Mouse (Mus musculus) testis, adult 2 months (tissue): Measurements from ENCODE around the gene Foxr1. TPM values are rescaled to one million over a fixed set of nuclear protein-coding genes. Genes with fewer than 3 reads are reported as not detected.
"Not testable (repeated sequence)": the region's sequence is repeated elsewhere in the genome, so short reads cannot be mapped to it uniquely, and the experiment has no call there.

Source experiments
- H3K27ac ChIP-seq: fragments of 200-500 bp; 2 replicates; pipeline ENCODE4 v1.5.1; 2012; ENCODE audit warnings: low read depth, low read length; ENCODE audit not compliant: control insufficient read depth, insufficient read depth
- H3K27me3 ChIP-seq: fragments of 200-500 bp; 2 replicates; pipeline ENCODE4 v1.6.1; 2012; ENCODE audit warnings: mild to moderate bottlenecking, low read length, moderate library complexity; ENCODE audit not compliant: control insufficient read depth, insufficient read depth
- H3K36me3 ChIP-seq: fragments of 200-500 bp; 2 replicates; pipeline ENCODE4 v1.6.1; 2012; ENCODE audit warnings: mild to moderate bottlenecking, low read length; ENCODE audit not compliant: control insufficient read depth, insufficient read depth
- H3K4me1 ChIP-seq: fragments of 200-500 bp; 2 replicates; pipeline ENCODE4 v1.6.1; 2012; ENCODE audit warnings: low read length; ENCODE audit not compliant: control insufficient read depth, insufficient read depth
- H3K4me3 ChIP-seq: fragments of 200-500 bp; 2 replicates; pipeline ENCODE4 v1.5.1; 2012; ENCODE audit warnings: low read depth, mild to moderate bottlenecking, low read length, moderate library complexity, mixed read lengths; ENCODE audit not compliant: control insufficient read depth
- CTCF ChIP-seq: fragments of 200-500 bp; IDR thresholded peaks from 2 replicates; pipeline ENCODE4 v1.5.1; 2012; ENCODE audit warnings: low read depth, mild to moderate bottlenecking, inconsistent platforms, low read length, moderate library complexity; ENCODE audit not compliant: control insufficient read depth, insufficient read depth, insufficient replicate concordance
- POLR2A ChIP-seq: fragments of 200-500 bp; IDR thresholded peaks from 2 replicates; pipeline ENCODE4 v1.6.1; 2012; ENCODE audit warnings: low read depth, mild to moderate bottlenecking, inconsistent platforms, low read length, moderate library complexity; ENCODE audit not compliant: control insufficient read depth
- polyA plus RNA-seq: library from polyadenylated mRNA; depleted of rRNA; stranded (reverse); fragments of >200 nt; gene quantifications from 2 replicates; pipeline ENCODE4 v1.2.3, GENCODE M21; 2012

Gene Foxr1
- polyA plus RNA-seq, 1 experiment, result 2.0 TPM

GRCm38 (mm10) chr9:44418519-44419385, 22.2 kb downstream of the Foxr1 start, which contains the start of gene Ccdc84:
Gene Ccdc84 (minus strand): TSS chr9:44418569.
- TF ChIP-seq POLR2A (no peak), CTCF (no peak)
- Histone ChIP-seq H3K27me3 (no peaks in the 10 kb centered on the region), H3K27ac (peak within 1 kb of the TSS; percentile 98), H3K36me3 (no peaks in the 10 kb centered on the region), H3K4me3 (peak within 1 kb of the TSS; percentile 93), H3K4me1 (peaks cover 13% of the 10 kb centered on the region)

DNA sequence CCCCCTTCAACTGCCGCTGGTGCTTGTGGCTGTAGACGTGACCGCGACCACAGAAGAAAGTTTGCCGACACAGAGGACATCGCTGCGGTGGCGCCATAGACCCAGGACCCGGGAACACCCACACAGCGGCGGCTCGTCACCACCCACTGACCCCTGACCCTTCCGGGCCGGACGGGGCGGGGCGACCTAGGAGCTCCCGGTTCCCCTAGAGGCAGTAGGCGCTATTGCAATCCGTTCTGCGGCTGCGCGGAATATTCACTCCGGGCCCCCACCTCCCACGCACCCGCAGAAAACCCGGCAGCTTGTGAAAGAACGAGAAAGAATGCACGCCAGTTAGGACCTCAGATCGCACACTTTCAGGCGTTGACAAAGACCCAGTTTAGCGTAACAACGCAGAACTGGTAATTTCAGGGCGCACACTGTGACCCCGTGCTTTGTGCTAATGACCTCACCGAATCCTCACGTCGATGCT, 23.0 kb downstream of the Foxr1 start:
- TF ChIP-seq CTCF (peak; percentile 72), POLR2A (peak; percentile 86)
- no peaks in the 10 kb centered on the region for H3K27me3 ChIP-seq
- peaks cover 13% of the 10 kb centered on the region for H3K4me1 ChIP-seq
- peak overlapping the region; percentile 98 for H3K27ac ChIP-seq
- peak overlapping the region; percentile 93 for H3K4me3 ChIP-seq
- no peaks in the 10 kb centered on the region for H3K36me3 ChIP-seq

DNA sequence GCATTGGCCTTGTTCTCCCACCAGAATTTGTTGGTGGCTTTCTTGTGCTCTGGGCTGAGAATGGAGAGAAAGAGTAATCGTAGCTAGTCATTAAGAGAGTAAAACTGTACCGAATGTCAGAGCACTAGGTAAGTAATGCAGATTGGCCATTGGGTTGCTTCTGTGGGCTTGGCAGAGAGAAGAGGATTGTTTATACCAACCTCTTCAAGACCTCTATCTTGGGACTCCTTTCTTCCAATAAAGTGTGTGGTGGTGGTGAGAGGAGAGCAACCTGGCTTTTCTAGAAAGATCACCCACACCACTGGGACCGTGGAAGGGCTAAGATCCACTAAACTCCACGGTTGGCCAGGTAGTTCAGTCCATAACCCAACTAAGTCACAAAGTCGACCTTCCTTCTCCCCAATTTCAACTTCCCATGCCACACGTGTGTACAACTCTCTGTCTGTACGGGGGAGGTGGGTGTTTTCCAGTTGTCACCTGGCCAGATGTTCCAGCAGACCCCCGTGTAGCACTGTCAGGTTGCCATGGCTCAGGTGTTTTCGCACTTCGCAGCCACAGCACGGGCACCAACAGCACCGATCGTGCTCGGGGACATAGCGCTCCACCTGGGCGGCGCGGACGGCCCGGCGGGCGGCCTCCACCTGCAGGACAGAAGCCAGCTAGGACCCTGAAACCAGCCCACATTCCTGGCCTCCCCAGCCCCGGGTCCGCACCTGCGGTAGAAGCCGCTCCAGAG, 23.6 kb downstream of the Foxr1 start:
- Histone ChIP-seq H3K27me3 (no peaks in the 10 kb centered on the region), H3K36me3 (no peaks in the 10 kb centered on the region), H3K4me3 (peak overlapping the region; percentile 93), H3K27ac (peak overlapping the region; percentile 98), H3K4me1 (peaks cover 13% of the 10 kb centered on the region)
- TF ChIP-seq CTCF (no peak), POLR2A (no peak)

GRCm38 (mm10) chr9:44412781-44413180, 28.2 kb downstream of the Foxr1 start:
- no peak overlapping the region for H3K4me3 ChIP-seq
- H3K36me3 ChIP-seq, result no peaks in the 10 kb centered on the region; the same call in 1 of the 2 replicates
- H3K27me3 ChIP-seq, result no peaks in the 10 kb centered on the region
- TF ChIP-seq CTCF (no peak), POLR2A (no peak)
- H3K4me1 ChIP-seq, result peaks cover 5% of the 10 kb centered on the region
- no peak overlapping the region for H3K27ac ChIP-seq

- TF ChIP-seq POLR2A, result no peak
- no peak for TF ChIP-seq CTCF
- H3K27ac ChIP-seq, result no peak overlapping the region
- peaks cover 2% of the 10 kb centered on the region for H3K4me1 ChIP-seq
- no peaks in the 10 kb centered on the region for H3K27me3 ChIP-seq
- no peak overlapping the region for H3K4me3 ChIP-seq
- H3K36me3 ChIP-seq, result no peaks in the 10 kb centered on the region; the same call in 1 of the 2 replicates
Measured at GRCm38 (mm10) chr9:44412306-44412705, 28.6 kb downstream of the Foxr1 start.

GRCm38 (mm10) chr9:44411601-44412130, 29.3 kb downstream of the Foxr1 start:
- H3K27ac ChIP-seq, result no peak overlapping the region
- no peaks in the 10 kb centered on the region for H3K27me3 ChIP-seq
- no peaks in the 10 kb centered on the region for H3K4me1 ChIP-seq
- TF ChIP-seq POLR2A (no peak), CTCF (no peak)
- no peak overlapping the region for H3K4me3 ChIP-seq
- H3K36me3 ChIP-seq, result no peaks in the 10 kb centered on the region; the same call in 1 of the 2 replicates

GRCm38 (mm10) chr9:44410647-44411336, 30.1 kb downstream of the Foxr1 start:
- TF ChIP-seq CTCF (no peak), POLR2A (no peak)
- no peaks in the 10 kb centered on the region; the same call in 1 of the 2 replicates for H3K36me3 ChIP-seq
- no peak overlapping the region for H3K27ac ChIP-seq
- no peaks in the 10 kb centered on the region for H3K4me1 ChIP-seq
- no peaks in the 10 kb centered on the region for H3K27me3 ChIP-seq
- no peak overlapping the region for H3K4me3 ChIP-seq

DNA sequence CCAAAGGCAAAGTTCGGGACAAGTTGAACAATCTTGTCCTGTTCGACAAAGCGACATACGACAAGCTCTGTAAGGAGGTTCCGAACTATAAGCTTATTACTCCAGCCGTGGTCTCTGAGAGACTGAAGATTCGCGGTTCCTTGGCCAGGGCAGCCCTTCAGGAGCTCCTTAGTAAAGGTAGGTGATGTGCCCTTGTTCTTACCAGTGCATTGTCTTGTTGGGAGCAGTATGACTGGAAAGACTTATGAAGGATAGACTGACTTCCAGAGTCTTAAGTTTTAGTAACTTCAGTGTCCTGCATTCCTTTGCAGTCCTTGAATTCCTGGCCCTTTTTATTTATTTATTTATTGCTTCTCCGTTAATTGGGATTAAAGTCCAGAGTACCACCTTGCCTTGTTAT, 32.2 kb downstream of the Foxr1 start:
- not testable (repeated sequence) for H3K4me1 ChIP-seq, H3K27me3 ChIP-seq, H3K4me3 ChIP-seq, H3K36me3 ChIP-seq, H3K27ac ChIP-seq
